Mouse (Mus musculus): ENCODE results near the gene Myl6b.
"Not testable (repeated sequence)": the region's sequence is repeated elsewhere in the genome, so short reads cannot be mapped to it uniquely, and the experiment has no call there.

Gene Myl6b

GRCm38 (mm10) chr10:128492633-128493311 lies 5.7 kb downstream of the Myl6b start:
- DNase-seq = peak; percentile 68

- not testable (repeated sequence) for DNase-seq
These were observed 6.4 kb downstream of the Myl6b start for GRCm38 (mm10) chr10:128492051-128492450.

- no peak for DNase-seq
These were observed 7.0 kb downstream of the Myl6b start for GRCm38 (mm10) chr10:128491495-128491894.

- DNase-seq = no peak
These were observed 7.6 kb downstream of the Myl6b start for GRCm38 (mm10) chr10:128490912-128491311.

- no peak for DNase-seq
These were observed 8.3 kb downstream of the Myl6b start for GRCm38 (mm10) chr10:128490232-128490631.

GRCm38 (mm10) chr10:128489785-128490184 lies 8.7 kb downstream of the Myl6b start:
- no peak for DNase-seq

GRCm38 (mm10) chr10:128489380-128489779 lies 9.1 kb downstream of the Myl6b start:
- no peak for DNase-seq

- DNase-seq = no peak
These were observed 9.7 kb downstream of the Myl6b start for GRCm38 (mm10) chr10:128488776-128489175.

GRCm38 (mm10) chr10:128487861-128488712 lies 10.4 kb downstream of the Myl6b start:
- no peak for DNase-seq

GRCm38 (mm10) chr10:128486370-128486769 lies 12.1 kb downstream of the Myl6b start:
- no peak for DNase-seq

GRCm38 (mm10) chr10:128474366-128474765 lies 24.1 kb downstream of the Myl6b start:
- no peak for DNase-seq

GRCm38 (mm10) chr10:128460270-128460630 lies 38.2 kb downstream of the Myl6b start:
- peak; percentile 37 for DNase-seq

GRCm38 (mm10) chr10:128459409-128460269 lies 38.8 kb downstream of the Myl6b start:
- peak; percentile 60 for DNase-seq

GRCm38 (mm10) chr10:128458719-128459408 lies 39.6 kb downstream of the Myl6b start, which contains the start of gene Smarcc2:
Gene Smarcc2, plus strand, starts transcription at chr10:128459248.
- DNase-seq = peak; percentile 88

GRCm38 (mm10) chr10:128458348-128458718 lies 40.2 kb downstream of the Myl6b start:
- DNase-seq = peak; percentile 91

- DNase-seq = no peak
These were observed 40.8 kb downstream of the Myl6b start for GRCm38 (mm10) chr10:128457676-128458075.

- peak; percentile 93 for DNase-seq
These were observed 43.2 kb downstream of the Myl6b start for GRCm38 (mm10) chr10:128455280-128455679.

GRCm38 (mm10) chr10:128454471-128454870 lies 44.0 kb downstream of the Myl6b start:
- DNase-seq = no peak

GRCm38 (mm10) chr10:128451014-128451413 lies 47.5 kb downstream of the Myl6b start:
- DNase-seq = no peak

- no peak for DNase-seq
These were observed 53.1 kb downstream of the Myl6b start for GRCm38 (mm10) chr10:128445407-128445806.

- no peak for DNase-seq
These were observed 54.1 kb downstream of the Myl6b start for GRCm38 (mm10) chr10:128444354-128444753.
